In the genomic region with DNA sequence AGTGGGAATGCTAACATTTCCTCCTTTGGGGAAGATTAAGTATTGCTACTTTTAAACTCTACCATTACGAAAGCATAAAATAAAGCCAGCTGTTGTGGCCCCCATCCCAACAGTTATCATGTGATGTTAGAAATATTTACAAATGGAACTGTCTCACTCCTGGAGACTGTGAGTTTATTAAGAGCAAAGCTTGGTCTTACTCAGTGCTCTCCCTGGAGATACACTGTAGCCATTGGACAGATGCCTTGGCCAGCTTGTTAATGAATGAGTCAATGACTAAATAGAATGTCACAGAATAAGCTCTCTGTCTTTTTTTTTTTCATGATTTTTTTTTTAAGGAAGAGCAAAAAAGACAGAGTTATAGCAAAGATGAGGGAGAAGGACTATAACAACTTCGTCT, we compare ENCODE assay signal across 21 mouse cellular contexts. TPM values are rescaled to one million over a fixed set of nuclear protein-coding genes. Genes with fewer than 3 reads are reported as not detected.
DNase-seq lines count a peak whose midpoint lies in the region; ATAC-seq lines count a peak whose summit lies in the region.
"Had no signal": no experiment of that assay in that cellular context is flagged by ENCODE, and none has a peak within 500 bp of the region (broad histone marks: within the 10 kb centered on the region; RNA-seq: fewer than 3 reads in every experiment).

No protein-coding gene starts in this region.

- H3K4me3 ChIP-seq in hindbrain, embryonic 10.5 days: no peak overlapping the region
- no peak overlapping the region for H3K4me3 ChIP-seq in hindbrain, embryonic 14.5 days (replicated peaks; ENCODE audit: low read length)
- H3K4me3 ChIP-seq: erythroblast, embryonic 14.5 days; forebrain, embryonic 15.5 days; heart, embryonic 15.5 days; hindbrain, embryonic 15.5 days; layer of hippocampus, adult 2 months; limb, embryonic 13.5 days; liver, embryonic 15.5 days; midbrain, embryonic 13.5 days had no signal

- no peaks in the 10 kb centered on the region for H3K9me3 ChIP-seq in hindbrain, embryonic 10.5 days
- no peaks in the 10 kb centered on the region for H3K9me3 ChIP-seq in hindbrain, embryonic 14.5 days (ENCODE audit: control insufficient read depth, low read length)
- H3K9me3 ChIP-seq: forebrain, embryonic 15.5 days; heart, embryonic 15.5 days; hindbrain, embryonic 15.5 days; limb, embryonic 13.5 days; liver, embryonic 15.5 days; midbrain, embryonic 13.5 days had no signal

- peaks cover 25% of the 10 kb centered on the region for H3K4me1 ChIP-seq in hindbrain, embryonic 10.5 days (replicated peaks)
- peaks cover 13% of the 10 kb centered on the region; the same call in 1 of the 2 replicates for H3K4me1 ChIP-seq in hindbrain, embryonic 14.5 days (replicated peaks; ENCODE audit: control insufficient read depth, insufficient read depth, low read length)
- H3K4me1 ChIP-seq: liver, embryonic 15.5 days had no signal

- 94% methylated on average over 2 of the region's 2 CpGs for WGBS in hindbrain, embryonic 10.5 days
- 92% methylated on average over 2 of the region's 2 CpGs for WGBS in hindbrain, embryonic 14.5 days

- no peaks in the 10 kb centered on the region for H3K27me3 ChIP-seq in hindbrain, embryonic 10.5 days (ENCODE audit: insufficient read depth, poor library complexity, severe bottlenecking)
- H3K27me3 ChIP-seq in hindbrain, embryonic 14.5 days (ENCODE audit: control insufficient read depth, insufficient read depth, low read length): no peaks in the 10 kb centered on the region
- H3K27me3 ChIP-seq: forebrain, embryonic 15.5 days; heart, embryonic 15.5 days; hindbrain, embryonic 15.5 days; midbrain, embryonic 13.5 days had no signal

- H3K27ac ChIP-seq in hindbrain, embryonic 10.5 days: peak overlapping the region; percentile 79
- H3K27ac ChIP-seq in hindbrain, embryonic 14.5 days: no peak overlapping the region
- H3K27ac ChIP-seq: forebrain, embryonic 15.5 days; heart, embryonic 15.5 days; hindbrain, embryonic 15.5 days; kidney, postnatal 0 days; layer of hippocampus, adult 2 months; limb, embryonic 13.5 days; liver, embryonic 15.5 days had no signal

- no peak overlapping the region for H3K4me2 ChIP-seq in hindbrain, embryonic 14.5 days (replicated peaks)
- H3K4me2 ChIP-seq: forebrain, embryonic 15.5 days; heart, embryonic 15.5 days; hindbrain, embryonic 15.5 days; limb, embryonic 13.5 days; liver, embryonic 15.5 days; midbrain, embryonic 13.5 days had no signal

- DNase-seq in hindbrain, embryonic 10.5 days (ENCODE audit: low spot score): no peak
- DNase-seq in hindbrain, embryonic 14.5 days (ENCODE audit: low spot score): no peak
- DNase-seq in 3T3-L1 (ENCODE audit: low read depth, low spot score) (peak; percentile 85), NIH3T3 (ENCODE audit: low read depth) (peak; percentile 91)
- DNase-seq in gastrocnemius, postnatal 25 days: peak; percentile 61
- no peak for DNase-seq in frontal cortex, postnatal 36 days (ENCODE audit: low spot score in 2 of 2)
- DNase-seq in left cerebral cortex, postnatal 10 days (ENCODE audit: extremely low spot score in 1 of 2, low spot score in 2 of 2): no peak
- DNase-seq: adrenal gland, adult 2 months; cerebellum, adult 11-12 months; thymus, postnatal 14 days had no signal

- no peaks in the 10 kb centered on the region for H3K36me3 ChIP-seq in hindbrain, embryonic 10.5 days
- H3K36me3 ChIP-seq in hindbrain, embryonic 14.5 days (replicated peaks; ENCODE audit: control insufficient read depth, insufficient read depth): no peaks in the 10 kb centered on the region
- H3K36me3 ChIP-seq: forebrain, embryonic 15.5 days; heart, embryonic 15.5 days; hindbrain, embryonic 15.5 days; limb, embryonic 13.5 days; liver, embryonic 15.5 days; midbrain, embryonic 13.5 days had no signal

- no peak overlapping the region for H3K9ac ChIP-seq in hindbrain, embryonic 14.5 days
- H3K9ac ChIP-seq: forebrain, embryonic 15.5 days; heart, embryonic 15.5 days; hindbrain, embryonic 15.5 days; limb, embryonic 13.5 days; liver, embryonic 15.5 days; midbrain, embryonic 13.5 days had no signal

- intact Hi-C loops in left cerebral cortex, postnatal 10 days (cut with DNase I): loop anchor here (5.0 kb wide), 1 partner anchor 34 kb away; the partner anchor contains the start of gene Mrpl39

- no peak for ATAC-seq in hindbrain, embryonic 14.5 days (ENCODE audit: low FRiP score)
- ATAC-seq in monocyte, adult 5-6 weeks (replicated peaks; ENCODE audit: insufficient number of reproducible peaks, low FRiP score, low TSS enrichment, poor library complexity, severe bottlenecking): no peak
- ATAC-seq: forebrain, embryonic 15.5 days; intestine, postnatal 0 days; midbrain, embryonic 13.5 days had no signal

RNA-seq across cellular contexts. Expression of gene Jam2, which starts 2.5 kb away (rescaled TPM):
- 46.5 and 52.6 TPM in 2 replicates for polyA plus RNA-seq in hindbrain, embryonic 10.5 days (2016; fragmentation: Nextera tagmentation; extraction: Ambion mirVana)
- 33.9 and 34.0 TPM in 2 replicates for polyA plus RNA-seq in hindbrain, embryonic 14.5 days (2014; fragmentation: Nextera tagmentation; extraction: Ambion mirVana)
- total RNA-seq in gastrocnemius, postnatal 25 days (2021): 10 to 100 TPM; 13.5 to 18.1 TPM
- total RNA-seq in monocyte, adult 5-6 weeks (2017): 0.19 TPM in 1 of 3 replicates, not detected in the others
- total RNA-seq in left cerebral cortex, postnatal 10 days (2021): 10 to 100 TPM; 20.4 to 23.1 TPM
- polyA plus RNA-seq: erythroblast, embryonic 14.5 days had no signal

RNA-seq across cellular contexts. Expression of gene Mrpl39, which starts 35.9 kb away (rescaled TPM):
- polyA plus RNA-seq in hindbrain, embryonic 10.5 days (2016; fragmentation: Nextera tagmentation; extraction: Ambion mirVana): 50.3 and 54.4 TPM in 2 replicates
- polyA plus RNA-seq in hindbrain, embryonic 14.5 days (2014; fragmentation: Nextera tagmentation; extraction: Ambion mirVana): 38.0 and 38.1 TPM in 2 replicates
- total RNA-seq in gastrocnemius, postnatal 25 days (2021): 10 to 100 TPM; 17.3 to 18.7 TPM
- total RNA-seq in monocyte, adult 5-6 weeks (2017): 27.6 to 43.8 TPM (median 30.4 TPM) in 3 replicates
- total RNA-seq in left cerebral cortex, postnatal 10 days (2021): 10 to 100 TPM; 20.0 to 21.2 TPM

Comparison
In these comparisons a context has a peak if more than half of its experiments do, and no peak if none do; other contexts are left out.
1. DNase-seq: peak in 3T3-L1 (single experiment), NIH3T3 (single experiment) and gastrocnemius, postnatal 25 days (single experiment); none in hindbrain, embryonic 10.5 days (single experiment), hindbrain, embryonic 14.5 days (single experiment), frontal cortex, postnatal 36 days (0 of 2) and left cerebral cortex, postnatal 10 days (0 of 2).
2. RNA of gene Jam2, which starts 2.5 kb away (total RNA-seq): 20.4 to 23.1 TPM in left cerebral cortex, postnatal 10 days and 13.5 to 18.1 TPM in gastrocnemius, postnatal 25 days; 0.19 TPM in monocyte, adult 5-6 weeks; every median in the first group is over 10 times any median in the second.